Mouse (Mus musculus): ENCODE measurements around the gene Rpl19.

The Rpl19 gene

DNA sequence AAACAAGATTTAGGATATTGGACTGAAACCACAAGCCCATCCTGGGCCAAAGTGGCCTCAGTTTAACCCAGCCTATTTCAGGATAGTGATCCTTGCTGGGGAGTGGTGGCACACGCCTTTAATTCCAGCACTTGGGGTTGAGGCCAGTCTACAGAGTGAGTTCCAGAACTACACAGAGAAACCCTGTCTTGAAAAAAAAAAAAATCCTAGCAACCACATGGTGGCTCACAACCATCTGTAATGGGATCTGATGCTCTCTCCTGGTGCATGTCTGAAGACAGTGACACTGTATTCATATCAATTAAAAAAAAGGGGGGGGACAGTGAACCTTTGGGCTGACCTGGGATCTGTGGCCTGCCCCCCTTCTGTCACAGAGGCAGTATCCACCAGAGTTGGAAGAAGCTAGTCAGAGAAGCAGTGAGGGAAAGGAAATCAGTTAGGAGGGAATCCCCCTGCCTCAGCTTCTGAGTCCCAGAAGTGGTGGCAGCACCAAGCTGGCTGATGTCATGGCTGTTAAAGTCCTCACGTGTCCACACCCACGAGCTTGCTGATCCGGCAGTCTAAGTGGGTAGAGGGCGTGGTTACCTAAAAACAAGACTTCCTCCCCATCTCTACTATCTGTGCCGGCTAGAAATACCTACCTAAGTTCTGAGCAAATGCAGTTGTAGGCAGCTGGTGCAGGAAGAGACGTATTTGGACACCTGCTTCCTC, 27.5 kb upstream of the Rpl19 start:
- DNase-seq (ENCODE audit: low read depth, low spot score): peak; percentile 96

- DNase-seq (ENCODE audit: low read depth, low spot score): no peak
These were observed 26.8 kb upstream of the Rpl19 start for GRCm38 (mm10) chr11:97999748-98000147.

GRCm38 (mm10) chr11:98000378-98001140, 26.0 kb upstream of the Rpl19 start:
- DNase-seq (ENCODE audit: low read depth, low spot score): peak; percentile 89

GRCm38 (mm10) chr11:98001351-98001824, 25.1 kb upstream of the Rpl19 start:
- DNase-seq (ENCODE audit: low read depth, low spot score): peak; percentile 74

DNA sequence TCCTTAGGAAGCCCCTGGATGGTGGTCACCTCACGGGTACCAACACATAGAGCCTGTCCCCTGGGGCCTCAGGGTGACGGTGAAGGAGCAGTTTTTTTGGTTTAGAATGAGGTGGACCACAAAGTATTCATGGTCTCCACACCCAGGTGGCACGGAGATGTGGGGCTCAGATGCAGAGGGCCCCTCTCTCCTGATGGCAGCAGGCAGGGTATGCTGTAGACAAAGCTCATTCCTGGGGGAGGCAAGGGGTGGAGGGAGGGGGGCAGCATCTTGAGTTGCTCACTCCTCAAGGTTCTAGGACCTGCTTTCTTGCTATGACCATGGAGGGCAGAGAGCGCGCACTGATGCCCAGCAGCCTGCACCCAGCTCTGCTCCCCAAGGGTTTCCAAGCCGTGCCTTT, 24.5 kb upstream of the Rpl19 start:
- DNase-seq (ENCODE audit: low read depth, low spot score): no peak

DNA sequence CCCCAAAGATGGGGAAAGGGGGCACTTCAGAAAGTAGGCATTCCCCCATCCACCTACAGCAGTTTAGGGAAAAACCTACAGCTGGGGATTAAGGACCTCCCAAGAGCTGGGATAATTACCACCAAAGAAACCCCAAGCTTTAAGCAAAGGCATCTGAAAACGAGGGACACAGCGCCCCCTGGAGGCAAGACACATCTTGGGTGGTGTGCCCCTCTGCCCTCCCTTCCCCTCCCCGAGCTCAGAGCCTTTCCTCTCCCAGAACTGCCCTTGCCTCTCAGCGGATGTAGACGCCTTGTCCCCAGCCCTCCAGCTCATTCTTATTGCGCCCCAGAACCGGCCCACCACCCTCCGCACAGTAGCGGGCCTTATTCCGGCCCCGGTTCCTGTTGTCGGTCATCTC, 23.9 kb upstream of the Rpl19 start:
- peak; percentile 95 for DNase-seq (ENCODE audit: low read depth, low spot score)

DNA sequence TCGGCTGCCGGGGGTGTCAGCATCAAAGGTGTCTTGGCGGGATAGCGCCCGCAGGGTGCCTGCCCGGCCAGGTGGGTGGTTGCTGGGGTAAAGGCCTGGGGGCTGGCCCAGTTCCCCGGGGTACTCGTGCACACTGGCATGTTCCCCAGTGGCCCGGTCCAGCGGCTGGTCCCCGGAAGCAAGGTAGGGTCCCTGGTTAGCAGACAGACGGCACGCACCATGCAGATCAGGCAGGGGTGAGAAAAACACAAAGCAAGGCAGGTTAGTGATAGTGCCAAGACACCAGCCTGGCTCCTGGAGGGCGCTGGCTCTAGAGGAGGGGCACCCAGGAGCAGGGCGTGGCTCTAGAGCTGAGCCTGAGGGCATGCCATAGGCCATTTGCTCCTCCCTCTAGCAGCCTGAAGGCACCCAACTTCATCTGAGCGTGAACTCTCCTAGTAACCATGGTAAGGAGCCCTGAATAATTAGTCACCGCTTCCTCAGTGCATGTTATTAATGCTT, 23.3 kb upstream of the Rpl19 start:
- peak; percentile 71 for DNase-seq (ENCODE audit: low read depth, low spot score)

DNA sequence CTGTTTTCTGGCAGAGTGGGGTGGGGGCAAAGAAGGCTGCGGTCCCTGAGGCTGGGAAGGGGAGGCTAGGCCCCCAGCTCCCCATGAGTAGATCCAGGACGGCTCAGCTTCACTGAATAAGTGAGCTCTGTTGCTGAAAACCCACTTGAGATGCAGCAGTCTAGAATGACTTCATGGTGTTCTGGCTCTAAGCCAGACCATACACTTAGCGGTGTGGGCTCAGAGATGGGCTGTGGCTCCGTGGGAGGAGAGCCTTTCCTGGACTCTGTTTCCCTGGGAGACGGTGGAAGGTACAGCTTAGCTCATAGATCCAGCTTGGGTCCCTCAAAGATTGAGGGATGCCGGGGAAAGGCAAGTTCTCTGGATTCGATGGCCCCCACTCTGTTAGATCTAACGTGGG, 22.3 kb upstream of the Rpl19 start:
- DNase-seq (ENCODE audit: low read depth, low spot score): no peak

GRCm38 (mm10) chr11:98005076-98005475, 21.4 kb upstream of the Rpl19 start:
- DNase-seq (ENCODE audit: low read depth, low spot score): no peak

GRCm38 (mm10) chr11:98005686-98006085, 20.8 kb upstream of the Rpl19 start:
- DNase-seq (ENCODE audit: low read depth, low spot score): no peak

- peak; percentile 60 for DNase-seq (ENCODE audit: low read depth, low spot score)
These were observed 18.4 kb upstream of the Rpl19 start for GRCm38 (mm10) chr11:98008087-98008486.

- no peak for DNase-seq (ENCODE audit: low read depth, low spot score)
These were observed 14.8 kb upstream of the Rpl19 start for GRCm38 (mm10) chr11:98011716-98012115.

GRCm38 (mm10) chr11:98012831-98013230, 13.7 kb upstream of the Rpl19 start:
- DNase-seq (ENCODE audit: low read depth, low spot score): no peak

DNA sequence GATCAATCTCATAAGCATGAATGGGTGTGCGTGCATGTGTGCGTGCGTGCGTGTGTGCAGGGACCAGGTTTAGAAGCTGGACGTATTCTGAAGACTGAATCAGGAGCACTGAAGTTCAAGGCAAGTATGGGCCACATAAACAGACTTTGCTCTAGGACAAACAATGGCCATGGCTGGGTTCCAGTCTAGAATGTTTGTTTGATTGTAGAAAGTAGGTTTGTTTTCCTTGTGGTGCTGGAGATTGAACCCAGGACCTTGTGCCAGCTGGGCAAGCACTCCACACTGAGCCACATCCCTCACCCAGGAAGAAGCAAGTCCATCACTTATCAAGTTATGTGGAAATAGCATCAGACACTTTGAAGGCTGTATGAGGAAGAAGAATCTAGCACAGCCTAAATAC, 10.3 kb upstream of the Rpl19 start:
- no peak for DNase-seq (ENCODE audit: low read depth, low spot score)

- DNase-seq (ENCODE audit: low read depth, low spot score): no peak
These were observed 9.7 kb upstream of the Rpl19 start for GRCm38 (mm10) chr11:98016824-98017223.

DNA sequence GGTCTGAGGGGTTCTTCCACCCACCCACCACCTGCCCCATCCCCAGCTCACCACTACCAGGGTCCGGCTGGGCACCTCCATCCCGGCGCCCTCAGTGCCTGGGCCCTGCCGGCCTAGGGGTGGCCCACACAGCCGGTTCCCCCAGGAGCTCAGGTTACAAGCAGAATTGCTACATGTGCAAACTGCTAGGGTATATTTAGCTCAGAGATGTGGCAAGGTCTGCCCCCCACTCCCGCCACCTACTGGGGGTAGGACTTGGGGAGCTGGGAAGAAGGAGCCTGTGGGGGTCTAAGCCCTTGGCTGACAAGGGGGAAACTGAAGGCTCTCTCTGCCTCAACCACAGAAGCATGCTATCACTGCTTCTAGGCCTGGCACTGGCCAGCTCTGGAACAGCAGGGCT, 8.3 kb upstream of the Rpl19 start:
- DNase-seq (ENCODE audit: low read depth, low spot score): no peak

GRCm38 (mm10) chr11:98018858-98019641, 7.5 kb upstream of the Rpl19 start:
- DNase-seq (ENCODE audit: low read depth, low spot score): peak; percentile 81

DNA sequence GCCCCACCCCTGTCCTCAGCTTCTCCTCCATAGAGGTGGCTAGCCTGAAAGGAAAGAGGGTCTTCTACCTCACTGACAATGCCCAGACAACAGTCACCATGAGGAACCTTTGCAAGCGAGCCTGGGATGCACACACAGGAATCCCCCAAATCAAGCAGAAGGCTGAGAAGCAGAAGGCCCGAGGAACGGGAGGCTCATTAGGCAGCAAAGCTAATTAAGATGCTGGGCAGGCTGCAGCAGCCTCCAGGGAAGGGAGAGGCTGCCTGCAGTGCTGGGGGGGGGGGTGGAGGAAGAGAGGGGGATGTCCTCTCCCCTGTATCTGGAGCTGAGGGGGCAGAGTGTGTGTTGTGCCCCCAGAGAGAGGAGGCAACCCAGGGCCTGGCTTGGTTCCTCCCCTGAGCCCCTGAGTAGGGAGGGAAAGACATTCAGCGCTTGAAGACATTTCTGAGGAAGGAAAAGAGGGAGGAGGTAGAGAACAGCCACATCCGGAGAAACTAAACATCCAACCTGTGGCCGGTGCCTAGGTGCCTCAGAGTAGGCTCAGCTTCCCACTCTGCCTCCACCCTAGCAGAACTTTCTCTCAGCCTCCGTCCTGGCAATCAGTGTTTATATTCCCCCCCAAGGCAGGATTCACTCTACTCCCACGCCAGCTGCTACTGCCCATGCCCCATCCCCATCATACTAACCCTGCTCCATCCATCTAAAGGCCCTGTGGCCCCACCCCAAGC, 6.5 kb upstream of the Rpl19 start:
- DNase-seq (ENCODE audit: low read depth, low spot score): peak; percentile 53

DNA sequence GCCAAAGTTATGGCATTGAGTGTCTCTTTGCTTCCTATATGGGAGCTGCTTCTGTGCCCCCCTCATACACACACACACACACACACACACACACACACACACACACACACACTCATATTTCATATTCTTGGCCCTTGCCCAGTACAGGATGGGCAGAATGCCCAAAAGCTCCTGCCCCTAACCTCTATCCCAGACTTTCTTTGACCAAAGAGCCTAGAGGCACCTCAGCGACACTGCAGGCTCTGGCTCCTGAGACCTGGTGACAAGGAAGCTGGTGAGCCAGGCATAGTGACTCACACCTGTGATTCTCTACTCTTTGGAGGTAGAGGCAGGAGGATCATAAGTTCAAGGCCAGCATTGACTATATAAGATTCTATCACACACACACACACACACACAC, 5.8 kb upstream of the Rpl19 start:
- DNase-seq (ENCODE audit: low read depth, low spot score): peak; percentile 45

GRCm38 (mm10) chr11:98021118-98021517, 5.4 kb upstream of the Rpl19 start:
- DNase-seq (ENCODE audit: low read depth, low spot score): no peak

- peak; percentile 30 for DNase-seq (ENCODE audit: low read depth, low spot score)
These were observed 4.8 kb upstream of the Rpl19 start for GRCm38 (mm10) chr11:98021565-98022252.
